11 mouse cellular contexts compared by ENCODE assay signal in genomic region chr9:71043899-71044298, GRCm38 (mm10).
DNase-seq lines count a peak whose midpoint lies in the region; ATAC-seq lines count a peak whose summit lies in the region.
"Had no signal": no experiment of that assay in that cellular context is flagged by ENCODE, and none has a peak within 500 bp of the region (broad histone marks: within the 10 kb centered on the region; RNA-seq: fewer than 3 reads in every experiment).

No protein-coding gene starts in this region.

- no peaks in the 10 kb centered on the region for H3K36me3 ChIP-seq in kidney, embryonic 16.5 days (ENCODE audit: insufficient read depth, low read length)
- H3K36me3 ChIP-seq: liver, embryonic 12.5 days; stomach, embryonic 15.5 days had no signal

- H3K27ac ChIP-seq in kidney, embryonic 16.5 days (ENCODE audit: low read length), result no peak overlapping the region
- H3K27ac ChIP-seq: liver, embryonic 12.5 days; stomach, embryonic 15.5 days had no signal

- no peak overlapping the region for H3K9ac ChIP-seq in kidney, embryonic 16.5 days (replicated peaks; ENCODE audit: low read length)
- H3K9ac ChIP-seq: liver, embryonic 12.5 days; stomach, embryonic 15.5 days had no signal

- H3K4me3 ChIP-seq in kidney, embryonic 16.5 days (ENCODE audit: low read length), result no peak overlapping the region
- H3K4me3 ChIP-seq: liver, embryonic 12.5 days; stomach, embryonic 15.5 days had no signal

- peak; percentile 31 for DNase-seq in adrenal gland, postnatal 25 days
- DNase-seq in adrenal gland, adult 18-20 months (ENCODE audit: low spot score in 2 of 2), result no peak
- DNase-seq in kidney, adult 11 months, result peak; percentile 56
- DNase-seq in 3T3-L1 (ENCODE audit: low read depth, low spot score), result peak; percentile 33
- peak; percentile 65 for DNase-seq in kidney, adult 8-10 months
- DNase-seq in T-cell, adult 2 months (ENCODE audit: low spot score), result no peak
- no peak for DNase-seq in natural killer cell, adult 2 months (ENCODE audit: low spot score in 2 of 2)
- DNase-seq: B cell, adult 2 months had no signal

- WGBS in kidney, embryonic 16.5 days, result 50% methylated on average over 1 of the region's 1 CpGs

- H3K4me2 ChIP-seq in kidney, embryonic 16.5 days (replicated peaks; ENCODE audit: low read depth, low read length), result no peak overlapping the region
- H3K4me2 ChIP-seq: liver, embryonic 12.5 days; stomach, embryonic 15.5 days had no signal

- no peaks in the 10 kb centered on the region for H3K9me3 ChIP-seq in kidney, embryonic 16.5 days (ENCODE audit: low read length)
- H3K9me3 ChIP-seq: liver, embryonic 12.5 days; stomach, embryonic 15.5 days had no signal

- 0 out of 2 replicates have a peak, but pooled peaks cover 3% of the 10 kb centered on the region for H3K4me1 ChIP-seq in kidney, embryonic 16.5 days (ENCODE audit: insufficient read depth, low read length)
- H3K4me1 ChIP-seq: liver, embryonic 12.5 days; stomach, embryonic 15.5 days had no signal

- no peaks in the 10 kb centered on the region for H3K27me3 ChIP-seq in kidney, embryonic 16.5 days (ENCODE audit: insufficient read depth, low read length)
- H3K27me3 ChIP-seq: liver, embryonic 12.5 days; stomach, embryonic 15.5 days had no signal

- ATAC-seq in kidney, embryonic 16.5 days (ENCODE audit: low FRiP score, low TSS enrichment), result no peak
- ATAC-seq: liver, embryonic 12.5 days had no signal

Comparison
In these comparisons a context has a peak if more than half of its experiments do, and no peak if none do; other contexts are left out.
1. DNase-seq: peak in adrenal gland, postnatal 25 days (single experiment), kidney, adult 11 months (single experiment), 3T3-L1 (single experiment) and kidney, adult 8-10 months (2 of 2); none in adrenal gland, adult 18-20 months (0 of 2), T-cell, adult 2 months (single experiment) and natural killer cell, adult 2 months (0 of 2).